Mouse (Mus musculus): ENCODE data around the gene Daglb. TPM values are rescaled to one million over a fixed set of nuclear protein-coding genes. Genes with fewer than 3 reads are reported as not detected.

Gene Daglb
- total RNA-seq (2021), result 18.7 and 21.9 TPM in 2 replicates
- long read RNA-seq, full-length matches to known transcripts, result 30 of 49 reads
- long read RNA-seq, partial matches to known transcripts, result 14 of 49 reads
- long read RNA-seq, other reads (novel, unspliced or antisense), result 5 of 49 reads

DNA sequence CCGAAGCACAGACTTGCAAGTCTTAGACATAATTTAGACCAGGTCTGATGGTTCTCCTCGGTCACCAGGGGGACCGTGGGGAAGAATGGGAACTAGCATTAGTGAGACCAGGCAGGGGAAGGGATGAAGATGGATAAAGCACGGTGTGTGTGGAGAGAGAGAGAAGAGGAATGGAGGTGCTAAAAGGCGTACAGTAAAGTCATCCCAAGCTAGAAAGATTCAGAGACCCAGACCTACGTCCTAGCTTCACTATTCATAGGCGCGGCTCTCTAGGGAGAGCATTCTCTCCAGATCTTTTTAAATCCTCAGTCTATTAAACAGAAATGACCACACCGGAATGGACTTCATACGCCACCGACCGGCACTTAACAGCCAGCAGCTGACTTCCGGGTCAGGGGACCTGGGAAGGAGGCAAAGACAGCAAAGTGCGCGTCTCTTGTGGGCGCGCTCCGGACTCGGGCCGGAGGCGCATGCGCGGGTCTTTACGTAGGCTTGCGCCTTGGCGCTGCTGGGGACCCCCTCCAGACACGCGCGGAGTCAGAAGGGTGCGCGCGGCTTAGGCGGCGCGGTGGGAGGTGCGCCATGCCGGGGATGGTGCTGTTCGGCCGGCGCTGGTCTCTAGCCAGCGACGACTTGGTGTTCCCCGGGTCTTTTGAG is at the start of gene Daglb:
Gene Daglb, plus strand, starts transcription at position 485 of the 657 bp plus-strand sequence.
- peak; percentile 93 for DNase-seq

DNA sequence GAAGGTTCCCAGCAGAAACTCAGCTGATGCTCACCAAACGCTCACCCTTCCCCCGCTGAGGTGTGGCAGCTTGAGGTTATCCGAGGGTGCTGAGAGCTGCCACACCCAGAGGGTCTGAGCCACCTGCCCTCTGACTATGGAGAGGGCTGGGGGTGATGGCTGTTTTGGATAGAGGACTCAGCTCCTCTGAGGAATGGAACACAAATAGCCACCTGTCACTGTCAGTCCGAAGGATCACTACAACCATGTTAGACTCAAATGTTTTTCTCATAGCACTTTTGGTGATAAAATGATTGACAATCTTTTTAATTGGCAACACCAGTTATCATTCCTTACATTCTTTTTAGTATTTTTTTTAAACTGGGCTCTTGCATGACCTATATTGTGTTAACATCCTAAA is 42.9 kb upstream of the Daglb start:
- no peak for DNase-seq

- no peak for DNase-seq
Measured at GRCm38 (mm10) chr5:143422990-143423389, 41.4 kb upstream of the Daglb start.

DNA sequence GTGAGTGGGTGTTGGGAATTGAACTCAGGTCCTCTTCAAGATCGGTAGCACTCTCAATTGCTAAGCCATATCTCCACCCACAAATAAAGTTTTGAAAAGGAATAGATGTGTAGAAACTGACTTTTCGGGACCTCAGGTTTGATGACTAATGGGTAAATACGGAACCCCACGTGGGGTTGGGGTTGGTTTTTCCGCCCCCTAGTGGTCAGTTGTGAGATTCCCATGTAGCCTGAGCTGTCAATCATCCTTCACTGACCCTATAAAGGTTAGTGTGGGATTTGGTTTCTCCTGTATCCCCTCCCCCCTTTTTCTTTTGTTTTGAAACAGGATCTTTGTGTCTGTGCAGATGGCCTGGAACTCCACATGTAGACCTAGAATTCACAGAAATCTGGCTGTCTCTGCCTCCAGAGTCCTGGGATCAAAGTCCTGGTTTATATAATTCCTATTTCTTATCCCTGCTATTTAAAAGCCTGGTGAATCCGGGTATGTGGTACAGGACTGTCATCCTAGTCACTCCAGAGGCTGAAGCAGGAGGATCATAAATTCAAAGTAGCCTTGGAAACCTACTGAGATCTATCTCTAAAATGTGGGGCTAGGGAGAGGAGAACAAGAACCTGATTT is 40.4 kb upstream of the Daglb start:
- peak; percentile 61 for DNase-seq

GRCm38 (mm10) chr5:143434421-143434820 is 30.0 kb upstream of the Daglb start:
- DNase-seq, result peak; percentile 74

DNA sequence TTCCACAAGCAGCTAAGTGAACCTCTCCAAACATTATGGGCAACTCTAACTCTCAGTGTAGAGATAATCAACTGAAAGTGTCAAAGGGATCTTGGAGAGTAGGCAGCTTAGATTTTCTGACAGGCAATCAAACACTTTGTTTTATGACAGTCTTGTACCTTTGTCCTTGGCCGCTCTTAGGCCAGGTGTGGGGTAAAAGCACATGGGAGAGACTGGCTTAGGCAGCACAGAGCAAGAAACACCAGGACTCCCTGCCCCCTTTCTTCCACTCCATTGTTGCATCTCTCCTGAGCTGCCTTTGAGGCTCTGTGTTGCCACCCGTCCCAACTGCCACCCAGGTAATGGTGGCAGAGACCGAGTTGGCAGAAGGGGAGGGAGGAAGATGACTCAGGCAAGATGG is 23.1 kb upstream of the Daglb start:
- DNase-seq, result no peak

DNA sequence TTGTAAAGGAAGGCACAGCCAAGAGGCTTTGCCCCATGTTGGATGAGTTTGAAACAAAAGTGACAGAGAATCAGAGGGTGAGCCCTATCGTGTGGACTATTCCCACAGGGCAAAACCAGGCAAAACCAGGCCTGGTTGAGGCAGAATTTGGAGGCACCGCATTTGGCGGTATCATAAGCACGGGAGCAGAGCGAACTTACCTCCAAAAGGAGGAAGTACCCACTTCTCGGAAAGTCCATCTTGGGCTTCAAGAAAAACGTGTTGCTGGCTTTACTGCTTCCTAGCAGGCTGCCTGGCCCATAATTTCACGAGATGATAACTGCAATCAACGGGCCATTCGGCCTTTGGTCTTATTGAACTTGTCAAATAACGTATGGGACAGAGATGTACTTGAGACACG is 22.6 kb upstream of the Daglb start:
- no peak for DNase-seq

DNA sequence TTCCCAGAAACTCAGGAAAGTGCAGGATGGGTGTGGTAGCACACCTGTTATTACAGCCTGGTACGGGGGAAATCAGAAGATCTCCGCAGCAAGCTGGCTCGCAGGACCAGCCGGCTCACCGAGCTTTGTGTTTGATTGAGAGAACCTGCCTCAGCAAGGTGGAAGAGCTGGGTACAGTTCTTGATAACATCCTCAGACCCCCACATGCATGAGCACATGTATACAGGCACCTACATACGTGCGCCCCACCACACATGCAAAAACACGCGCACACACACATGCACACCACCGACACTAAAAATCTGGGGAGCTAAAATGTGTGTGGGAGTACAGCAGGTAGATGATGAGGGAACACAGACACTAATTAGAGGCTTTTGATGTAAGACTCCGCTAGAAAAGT is 713 bp upstream of the Daglb start:
- DNase-seq, result no peak

GRCm38 (mm10) chr5:143464757-143465118 is 354 bp downstream of the Daglb start:
- DNase-seq, result peak; percentile 28

- no peak for DNase-seq
Measured at GRCm38 (mm10) chr5:143465156-143466085, 1.0 kb downstream of the Daglb start.

GRCm38 (mm10) chr5:143466891-143467669 is 2.7 kb downstream of the Daglb start:
- DNase-seq, result no peak

DNA sequence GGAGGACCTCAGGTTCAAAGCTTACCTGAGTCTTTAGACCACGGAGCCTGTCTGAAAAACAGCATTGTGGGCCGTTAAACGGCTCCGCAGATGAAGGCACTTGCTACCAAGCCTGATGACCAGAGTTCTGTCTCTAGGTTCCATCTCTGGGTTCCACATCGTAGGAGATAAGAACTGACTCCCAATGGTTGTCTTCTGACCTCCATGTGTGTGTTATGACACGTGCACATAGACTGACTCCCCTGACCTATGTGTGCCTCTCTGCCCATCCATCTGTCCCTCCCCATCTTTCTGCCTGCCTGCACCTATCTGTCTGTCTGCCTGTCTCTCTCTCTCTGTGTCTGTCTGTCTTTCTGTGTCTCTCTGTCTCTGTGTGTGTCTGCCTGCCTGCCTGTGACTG is 3.5 kb downstream of the Daglb start:
- DNase-seq, result no peak

GRCm38 (mm10) chr5:143469628-143470027 is 5.2 kb downstream of the Daglb start:
- DNase-seq, result no peak

DNA sequence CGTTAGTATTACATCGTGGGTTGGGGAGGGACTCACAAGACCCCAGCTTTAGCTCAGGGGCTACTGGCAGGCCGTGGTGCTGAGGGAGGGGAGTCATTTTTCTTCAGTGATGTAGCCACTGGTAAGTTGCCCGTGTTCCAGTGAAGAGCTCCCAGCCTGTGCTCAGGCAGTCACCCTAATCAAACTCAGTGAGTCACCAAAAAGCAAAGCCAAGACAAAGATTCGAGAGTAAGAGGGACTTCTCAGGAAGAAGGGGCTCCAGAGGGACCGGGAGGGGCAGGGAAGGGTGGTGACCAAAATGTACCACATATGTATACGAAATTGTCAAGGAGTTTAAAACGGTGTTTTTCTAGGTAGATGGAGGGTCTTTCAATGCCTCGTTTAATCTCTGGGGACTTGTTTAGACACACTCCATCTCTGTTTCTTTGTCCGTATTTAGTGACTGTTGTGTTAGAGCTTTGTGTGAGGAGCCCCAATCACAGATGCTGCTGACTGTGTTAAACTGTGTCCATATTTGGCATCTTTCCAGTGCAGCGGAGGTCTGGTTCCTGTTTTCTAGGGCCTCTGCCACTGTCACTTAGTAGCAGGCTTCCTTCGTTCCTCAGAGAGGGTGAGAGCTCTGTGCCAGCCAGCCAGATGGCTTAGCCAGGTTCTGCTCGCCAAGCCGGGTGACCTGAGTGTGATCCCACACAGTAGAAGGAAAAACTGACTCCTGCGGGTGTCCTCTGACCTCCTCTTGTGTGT is 6.2 kb downstream of the Daglb start:
- DNase-seq, result no peak

GRCm38 (mm10) chr5:143471165-143471546 is 6.8 kb downstream of the Daglb start:
- no peak for DNase-seq

- no peak for DNase-seq
Measured at GRCm38 (mm10) chr5:143471953-143472618, 7.7 kb downstream of the Daglb start.

DNA sequence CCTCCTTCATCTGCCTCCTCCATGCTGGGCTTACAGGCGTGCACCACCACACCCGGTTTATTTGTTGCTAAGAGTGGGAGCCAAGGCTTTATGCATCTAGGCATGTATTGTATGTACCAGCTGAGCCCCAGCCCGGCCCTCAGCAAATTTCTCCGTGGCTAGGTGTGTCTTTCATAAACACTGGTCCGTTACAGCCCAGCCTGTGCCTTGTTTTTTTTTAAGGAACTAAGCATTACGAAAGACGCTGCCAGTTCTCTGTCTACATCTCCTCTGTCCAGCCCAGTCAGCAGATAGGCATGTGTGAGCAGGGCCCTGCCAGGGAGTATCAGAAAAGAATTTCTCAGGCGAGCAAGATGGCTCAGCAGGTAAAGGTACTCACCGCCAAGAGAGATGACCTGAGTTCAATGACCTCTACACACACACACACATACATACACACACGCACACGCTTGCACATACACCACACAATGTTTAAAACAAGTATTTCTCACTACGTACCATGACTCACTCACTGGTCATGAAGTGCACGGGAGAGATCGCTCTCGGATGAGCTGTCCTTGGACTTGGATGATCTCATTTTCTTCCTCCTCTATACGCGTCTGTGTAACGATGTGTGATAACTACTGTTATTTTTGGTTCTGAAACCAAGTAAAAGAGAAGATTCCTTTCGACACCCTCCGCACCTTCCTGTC is 10.9 kb downstream of the Daglb start:
- no peak for DNase-seq

GRCm38 (mm10) chr5:143476013-143476412 is 11.6 kb downstream of the Daglb start:
- DNase-seq, result no peak

DNA sequence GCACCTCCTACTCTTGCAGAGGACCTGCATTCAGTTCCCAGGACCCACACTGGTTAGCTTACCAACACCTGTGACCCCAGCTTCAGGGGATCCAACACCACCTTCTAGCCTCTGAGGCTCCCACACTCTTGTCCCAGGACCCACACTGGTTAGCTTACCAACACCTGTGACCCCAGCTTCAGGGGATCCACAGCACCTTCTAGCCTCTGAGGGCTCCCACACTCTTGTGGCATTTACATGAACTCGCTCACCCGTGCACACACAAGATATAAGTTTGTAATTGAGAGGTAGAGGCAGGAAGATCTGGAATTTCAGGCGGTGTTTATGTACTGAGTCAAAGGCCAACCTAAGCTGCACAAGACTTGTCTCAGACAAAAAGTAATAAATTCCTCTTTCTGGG is 13.5 kb downstream of the Daglb start:
- DNase-seq, result no peak

- DNase-seq, result no peak
Measured at GRCm38 (mm10) chr5:143484955-143485354, 20.6 kb downstream of the Daglb start.

Measured in adrenal gland, postnatal 25 days (tissue).